Mouse (Mus musculus): ENCODE results near the gene Ext2. TPM values are rescaled to one million over a fixed set of nuclear protein-coding genes. Genes with fewer than 3 reads are reported as not detected.

The Ext2 gene
- total RNA-seq, 2 experiments from 2014 or later, result 41.7 to 44.4 TPM

DNA sequence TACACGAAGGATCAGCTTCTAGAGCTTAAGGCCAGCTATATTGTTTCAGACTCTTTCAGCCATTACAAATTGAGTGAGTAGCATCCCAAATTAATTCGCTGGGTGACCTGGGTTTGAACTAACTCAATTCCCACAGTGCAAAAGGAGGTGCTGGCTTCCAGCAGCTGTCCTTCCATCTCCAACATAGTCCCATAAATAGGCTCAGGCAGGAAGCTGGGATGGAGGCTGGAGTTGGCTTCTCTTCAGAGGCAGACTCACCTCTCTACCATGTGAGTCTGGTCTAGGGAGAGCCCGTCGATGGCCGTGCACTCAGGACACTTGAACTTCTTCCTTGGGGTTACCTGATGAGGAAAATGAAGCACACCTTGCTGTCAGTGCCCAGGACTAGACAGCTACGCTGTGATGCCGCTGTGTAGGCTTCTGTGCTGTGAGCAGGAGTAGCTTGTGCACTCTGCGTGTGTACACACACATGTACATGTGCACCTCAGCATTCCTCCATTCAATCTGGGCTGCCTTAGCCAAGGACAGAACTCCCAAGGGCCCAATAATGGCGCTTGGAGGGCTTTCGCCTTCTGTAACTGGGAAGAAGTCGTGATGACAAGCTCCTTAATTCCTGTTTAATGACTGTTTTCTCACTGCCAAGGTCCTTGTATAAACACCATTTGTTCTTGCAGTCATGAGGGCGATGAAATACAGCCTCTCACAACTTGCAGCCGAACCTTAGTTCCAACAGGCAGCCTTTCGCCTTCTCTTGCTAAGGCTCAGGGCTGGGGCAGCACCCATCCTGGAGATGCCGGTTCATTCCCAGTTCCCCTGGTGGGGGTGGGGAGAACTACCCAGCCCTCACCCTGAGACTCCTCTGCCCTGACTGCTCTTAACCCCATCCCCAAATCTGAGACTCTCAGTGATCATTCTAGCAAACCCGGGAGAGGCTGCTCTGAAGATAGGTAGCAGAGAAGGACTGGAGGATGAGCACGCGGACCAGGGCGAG is 119.1 kb downstream of the Ext2 start:
- no peak for DNase-seq (ENCODE audit: low spot score)
- intact Hi-C loops (cut with DNase I), result no loop called here

DNA sequence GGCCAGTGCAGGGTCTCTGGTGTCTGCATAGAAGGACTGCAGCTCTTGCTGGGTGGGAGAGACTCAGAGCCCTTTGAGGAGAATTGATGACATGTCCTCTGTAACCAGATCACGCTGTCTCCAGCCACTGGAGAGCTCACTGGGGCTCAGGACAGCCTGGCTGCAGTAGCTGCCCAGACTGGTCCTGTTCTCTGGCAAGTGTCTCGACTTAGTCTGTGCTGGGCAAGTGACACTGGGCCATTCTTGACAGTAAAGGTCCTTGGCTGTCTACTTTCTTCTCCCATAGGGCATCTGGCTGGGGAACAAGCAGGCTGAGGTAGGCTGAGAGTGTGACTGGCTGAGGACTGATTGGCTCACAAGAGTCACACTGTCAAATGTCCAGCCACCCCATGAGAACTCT is 123.0 kb downstream of the Ext2 start:
- DNase-seq (ENCODE audit: low spot score), result no peak
- intact Hi-C loops (cut with DNase I), result no loop called here

- intact Hi-C loops (cut with DNase I), result no loop called here
- DNase-seq (ENCODE audit: low spot score), result no peak
These were observed 126.2 kb downstream of the Ext2 start for GRCm38 (mm10) chr2:93696181-93696641.

GRCm38 (mm10) chr2:93693101-93693500 is 129.3 kb downstream of the Ext2 start:
- no peak for DNase-seq (ENCODE audit: low spot score)
- intact Hi-C loops (cut with DNase I), result no loop called here

GRCm38 (mm10) chr2:93690064-93690930 is 132.1 kb downstream of the Ext2 start:
- no peak for DNase-seq (ENCODE audit: low spot score)
- intact Hi-C loops (cut with DNase I), result no loop called here

- no peak for DNase-seq (ENCODE audit: low spot score)
- intact Hi-C loops (cut with DNase I), result no loop called here
These were observed 138.7 kb downstream of the Ext2 start for GRCm38 (mm10) chr2:93683674-93684073.

DNA sequence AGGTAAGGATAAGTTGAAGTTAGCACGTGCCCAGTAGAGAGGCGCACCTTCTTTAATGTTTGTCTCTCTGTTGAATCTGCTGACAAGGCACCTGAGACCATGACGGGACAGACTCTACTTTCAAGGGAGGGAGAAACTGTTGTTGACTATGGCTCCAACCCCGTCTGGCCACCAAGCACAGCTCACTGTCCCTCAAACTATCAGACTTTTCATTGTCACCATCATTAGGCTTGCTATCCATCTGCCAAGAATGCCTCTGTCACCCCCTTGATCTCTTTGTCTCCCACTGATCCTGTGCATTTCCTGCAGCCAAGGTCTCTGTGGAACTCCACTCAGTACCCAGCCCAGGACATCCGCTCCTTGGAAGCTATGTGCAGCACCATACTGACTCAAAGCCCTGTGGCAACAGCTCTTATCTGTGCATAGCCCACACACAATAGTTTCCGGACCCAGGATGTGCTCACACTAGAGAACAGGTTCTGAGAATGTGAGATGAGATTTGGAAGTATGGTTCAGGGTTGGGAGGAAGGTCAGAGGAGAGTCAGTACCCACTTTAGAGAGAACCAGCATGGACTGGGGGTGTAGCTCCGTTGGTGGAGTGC is 139.7 kb downstream of the Ext2 start:
- no peak for DNase-seq (ENCODE audit: low spot score)
- intact Hi-C loops (cut with DNase I), result no loop called here

GRCm38 (mm10) chr2:93681321-93681720 is 141.0 kb downstream of the Ext2 start:
- intact Hi-C loops (cut with DNase I), result no loop called here
- DNase-seq (ENCODE audit: low spot score), result no peak

GRCm38 (mm10) chr2:93677231-93677630 is 145.1 kb downstream of the Ext2 start:
- DNase-seq (ENCODE audit: low spot score), result no peak
- intact Hi-C loops (cut with DNase I), result no loop called here

DNA sequence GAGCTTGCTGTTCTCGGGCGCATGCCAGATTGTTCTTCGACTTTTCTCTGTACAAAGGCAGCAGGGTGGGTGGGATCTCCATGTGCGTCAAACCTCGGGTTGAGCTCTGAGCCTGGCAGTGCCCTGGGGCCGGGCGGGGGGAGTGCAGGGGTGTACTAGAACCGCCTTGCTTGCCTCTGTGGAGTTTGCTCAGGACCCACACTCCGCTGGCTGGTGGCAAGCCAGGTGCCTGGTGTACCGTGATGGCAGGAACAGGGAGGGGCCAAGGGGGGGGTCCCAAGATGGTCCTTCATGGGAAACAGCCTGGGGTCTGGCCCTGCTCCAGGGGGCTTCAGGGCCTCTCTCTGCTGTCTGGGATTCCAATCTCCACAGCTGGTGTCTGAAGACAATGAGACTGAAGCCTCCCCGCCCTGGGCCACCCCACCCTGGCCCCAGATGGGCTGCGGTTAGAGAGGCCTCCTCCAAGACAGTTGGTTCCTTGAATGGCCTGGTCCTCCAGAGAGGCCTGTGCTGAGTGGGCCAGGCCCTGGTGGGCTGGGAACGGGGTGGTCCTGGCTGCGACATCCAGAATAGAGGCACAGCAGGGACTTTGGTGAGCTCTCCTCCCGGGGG is 150.7 kb downstream of the Ext2 start:
- DNase-seq (ENCODE audit: low spot score), result no peak
- intact Hi-C loops (cut with DNase I), result no loop called here

GRCm38 (mm10) chr2:93666146-93666858 is 156.1 kb downstream of the Ext2 start:
- intact Hi-C loops (cut with DNase I), result no loop called here
- DNase-seq (ENCODE audit: low spot score), result no peak

GRCm38 (mm10) chr2:93665472-93665871 is 156.9 kb downstream of the Ext2 start:
- no peak for DNase-seq (ENCODE audit: low spot score)
- intact Hi-C loops (cut with DNase I), result no loop called here

DNA sequence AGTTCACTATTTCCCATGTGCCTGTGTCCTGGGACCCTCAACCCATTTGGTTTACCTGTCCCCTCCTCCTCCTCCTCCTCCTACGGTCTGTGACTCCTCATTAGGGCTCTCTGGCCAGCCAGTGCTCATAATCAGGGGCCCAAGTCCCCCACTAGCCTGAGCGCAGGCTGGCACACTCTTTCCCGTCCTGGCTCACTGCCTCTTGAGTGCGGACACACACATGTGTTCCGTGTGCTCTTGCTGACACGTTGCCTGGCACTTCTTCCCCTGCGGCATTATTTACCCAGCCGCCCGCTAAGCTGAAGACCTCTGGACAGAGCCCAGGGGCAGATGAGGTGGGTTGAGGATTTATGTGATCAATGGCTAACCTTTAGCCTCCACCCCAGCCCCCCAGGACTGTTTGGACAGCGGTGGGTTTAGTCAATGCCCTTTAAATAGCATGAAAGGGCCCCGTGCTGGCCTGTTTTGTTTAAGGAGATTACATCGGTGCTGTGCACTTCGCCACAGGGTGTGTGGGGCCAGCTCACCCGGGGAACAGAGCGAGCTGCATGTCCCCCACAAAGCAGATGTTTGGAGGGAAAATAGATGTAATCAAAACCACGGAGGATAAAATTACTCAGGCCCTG is 160.0 kb downstream of the Ext2 start:
- DNase-seq (ENCODE audit: low spot score), result no peak
- intact Hi-C loops (cut with DNase I), result loop anchor here (5.0 kb wide), 1 partner anchor 125 kb away; no protein-coding TSS in a partner anchor

DNA sequence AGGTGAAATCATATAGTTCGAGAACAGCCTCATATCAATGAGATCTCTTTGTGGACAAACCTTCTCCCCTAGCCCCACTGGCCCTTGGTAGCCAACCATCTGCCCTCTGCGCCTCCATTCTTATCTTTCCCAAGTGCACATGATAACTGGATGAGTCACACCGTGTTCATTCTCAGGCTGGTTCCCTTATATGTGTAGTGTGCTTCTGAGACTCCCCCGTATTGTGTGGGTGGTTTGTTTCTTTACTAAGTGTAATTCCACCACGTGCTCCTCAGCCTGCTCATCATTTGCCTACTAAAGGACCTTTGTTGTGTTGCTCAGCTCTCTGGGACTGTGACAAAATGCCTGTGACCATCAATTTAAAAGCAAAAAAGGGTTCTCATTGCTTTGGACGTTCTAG is 161.3 kb downstream of the Ext2 start:
- intact Hi-C loops (cut with DNase I), result loop anchor here (5.0 kb wide), 1 partner anchor 126 kb away; no protein-coding TSS in a partner anchor
- DNase-seq (ENCODE audit: low spot score), result no peak

- intact Hi-C loops (cut with DNase I), result loop anchor here (1.0 to 10.0 kb wide), 4 partner anchors 127 to 435 kb away; no protein-coding TSS in a partner anchor
- no peak for DNase-seq (ENCODE audit: low spot score)
These were observed 162.6 kb downstream of the Ext2 start for GRCm38 (mm10) chr2:93659705-93660308.

DNA sequence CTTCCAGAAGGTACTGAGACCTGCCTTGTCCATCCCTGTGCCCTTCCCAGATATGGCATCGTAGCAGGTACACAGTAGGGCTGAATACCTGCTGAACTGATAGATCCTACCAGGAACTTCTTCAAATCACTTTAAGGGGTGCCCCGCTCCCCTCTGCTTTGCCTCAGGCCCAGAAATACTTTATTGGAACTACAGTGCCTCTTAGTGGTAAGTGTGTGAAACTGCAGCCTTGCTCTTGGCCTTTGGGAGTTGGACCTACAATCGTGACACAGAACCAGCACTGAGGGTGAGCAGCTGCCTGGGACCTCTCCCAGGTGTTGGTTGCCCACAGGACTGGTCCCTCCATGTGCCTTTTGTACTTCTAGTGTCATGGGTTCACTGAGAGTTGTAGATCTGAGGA is 163.4 kb downstream of the Ext2 start:
- no peak for DNase-seq (ENCODE audit: low spot score)
- intact Hi-C loops (cut with DNase I), result loop anchor here (1.0 to 10.0 kb wide), 3 partner anchors 184 to 434 kb away; no protein-coding TSS in a partner anchor

DNA sequence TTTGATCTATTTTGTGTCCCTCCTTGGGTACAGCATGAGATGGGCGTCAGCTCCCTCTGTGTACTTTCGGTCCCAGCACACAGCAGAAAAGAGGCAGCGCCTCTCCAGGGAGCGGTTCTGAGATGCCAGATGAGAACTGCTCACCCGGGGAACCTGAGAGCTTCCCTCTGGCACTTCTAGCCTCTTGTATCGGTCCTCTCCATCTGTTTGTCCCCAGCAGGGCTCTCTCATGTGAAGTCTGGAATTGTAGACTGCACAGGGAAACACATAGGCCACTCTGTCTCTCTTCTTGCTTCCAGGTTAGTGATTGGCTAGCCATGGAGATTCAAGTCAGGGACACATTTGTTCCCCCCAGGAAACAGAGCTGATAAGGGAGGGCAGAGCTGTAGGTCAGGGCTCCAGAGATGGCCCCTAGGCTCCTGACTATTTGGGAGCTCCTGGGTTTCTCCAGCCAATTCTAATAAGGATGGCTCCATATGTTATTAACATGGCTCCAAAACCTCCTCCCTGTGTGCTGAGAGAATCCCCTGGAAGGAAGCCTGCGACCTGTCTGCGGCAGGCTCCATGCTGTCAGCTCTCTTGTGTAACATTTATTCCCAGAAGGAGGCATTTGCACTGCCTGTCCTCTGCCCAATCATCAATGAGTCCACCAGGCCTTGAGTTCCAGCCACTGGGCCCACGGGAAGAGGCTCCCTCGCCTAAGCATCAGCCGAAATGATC is 167.9 kb downstream of the Ext2 start:
- intact Hi-C loops (cut with DNase I), result loop anchor here (5.0 to 10.0 kb wide), 2 partner anchors 232 to 430 kb away; no protein-coding TSS in a partner anchor
- no peak for DNase-seq (ENCODE audit: low spot score)

Data from heart, postnatal 25 days (tissue).